Mouse (Mus musculus): ENCODE data around the gene Suclg2. TPM values are rescaled to one million over a fixed set of nuclear protein-coding genes. Genes with fewer than 3 reads are reported as not detected.

The Suclg2 gene
- total RNA-seq (2021), result 10 to 100 TPM; 16.6 to 18.1 TPM
- long read RNA-seq, transcript Suclg2-204 (11 exons, 3,367 nt), result major isoform, 21 of 25 reads
- long read RNA-seq, partial matches to known transcripts, result 1 of 25 reads
- long read RNA-seq, other reads (novel, unspliced or antisense), result 3 of 25 reads

DNA sequence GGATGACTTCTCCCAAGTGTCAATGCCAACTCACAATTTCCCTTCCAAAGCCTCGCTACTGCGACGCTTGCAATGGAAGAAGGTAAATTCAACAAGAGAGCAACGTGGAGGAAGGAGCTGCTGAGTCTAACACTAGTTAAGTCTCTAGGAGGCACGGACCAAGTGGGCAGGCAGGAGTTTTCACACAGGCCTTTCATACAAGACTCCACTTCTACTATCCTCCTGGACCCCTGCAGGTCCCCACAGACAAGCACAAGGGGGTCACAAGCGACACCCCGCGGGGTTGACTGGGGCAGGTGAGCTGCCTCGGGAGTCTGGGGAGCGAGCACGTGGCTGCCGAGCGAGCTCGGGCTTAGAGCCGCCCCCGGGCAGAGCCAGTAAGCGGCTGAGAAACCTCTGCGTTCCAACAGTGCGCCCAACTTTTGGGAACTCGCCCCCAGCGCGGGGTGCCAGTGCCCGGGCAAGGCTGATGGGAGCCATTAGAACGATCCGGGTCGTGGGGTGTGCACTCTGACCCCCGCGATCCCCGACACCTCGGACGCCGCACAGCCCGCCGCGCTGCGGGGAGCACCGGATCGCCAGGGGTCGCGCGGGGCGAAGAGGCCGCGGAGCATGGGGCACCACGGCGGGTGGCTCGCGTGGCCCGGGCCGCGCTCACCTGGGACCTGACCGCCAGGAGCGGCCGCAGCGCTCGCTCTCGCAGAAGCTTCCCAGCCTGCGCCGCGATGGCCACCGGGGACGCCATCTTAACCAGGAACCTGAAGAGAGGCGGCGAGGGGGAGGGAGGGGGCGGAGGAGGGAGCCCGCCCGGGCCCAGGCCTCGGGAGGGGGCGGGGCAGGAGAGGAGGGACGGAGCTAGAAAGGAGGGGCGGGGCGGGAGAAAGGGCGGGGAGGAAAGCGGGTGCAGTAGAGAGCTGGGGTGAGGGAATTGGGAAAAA, at the start of gene Suclg2:
Gene Suclg2, minus strand, starts transcription at position 770 of the 938 bp plus-strand sequence.
- peak; percentile 61 to 73 for DNase-seq (ENCODE audit: low spot score in 2 of 2)

GRCm38 (mm10) chr6:95766566-95766965, 48.0 kb upstream of the Suclg2 start:
- no peak for DNase-seq (ENCODE audit: low spot score in 2 of 2)

- DNase-seq (ENCODE audit: low spot score in 2 of 2), result peak in 1 of 2 experiments; percentile 12
These were observed 41.1 kb upstream of the Suclg2 start for GRCm38 (mm10) chr6:95759558-95760172.

DNA sequence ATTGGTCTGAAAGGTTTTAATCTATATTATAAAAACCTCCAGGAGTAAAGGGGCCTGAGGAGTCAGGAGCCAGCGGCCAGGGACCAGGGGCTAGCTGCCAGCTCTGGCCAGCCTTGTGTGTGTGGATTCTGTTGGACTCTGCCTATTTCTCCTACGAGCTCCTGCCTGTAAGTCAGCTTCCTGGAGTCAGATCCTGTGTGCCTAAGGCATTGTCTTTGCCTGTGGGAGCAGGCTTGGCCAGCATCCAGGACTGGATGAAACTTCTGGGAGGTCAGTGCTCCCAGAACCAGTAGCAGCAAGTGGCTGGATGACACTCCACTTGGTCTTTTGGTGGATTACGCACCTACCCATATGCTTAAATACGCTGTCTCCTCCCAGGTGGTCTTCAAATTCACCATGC, 23.8 kb upstream of the Suclg2 start:
- no peak for DNase-seq (ENCODE audit: low spot score in 2 of 2)

DNA sequence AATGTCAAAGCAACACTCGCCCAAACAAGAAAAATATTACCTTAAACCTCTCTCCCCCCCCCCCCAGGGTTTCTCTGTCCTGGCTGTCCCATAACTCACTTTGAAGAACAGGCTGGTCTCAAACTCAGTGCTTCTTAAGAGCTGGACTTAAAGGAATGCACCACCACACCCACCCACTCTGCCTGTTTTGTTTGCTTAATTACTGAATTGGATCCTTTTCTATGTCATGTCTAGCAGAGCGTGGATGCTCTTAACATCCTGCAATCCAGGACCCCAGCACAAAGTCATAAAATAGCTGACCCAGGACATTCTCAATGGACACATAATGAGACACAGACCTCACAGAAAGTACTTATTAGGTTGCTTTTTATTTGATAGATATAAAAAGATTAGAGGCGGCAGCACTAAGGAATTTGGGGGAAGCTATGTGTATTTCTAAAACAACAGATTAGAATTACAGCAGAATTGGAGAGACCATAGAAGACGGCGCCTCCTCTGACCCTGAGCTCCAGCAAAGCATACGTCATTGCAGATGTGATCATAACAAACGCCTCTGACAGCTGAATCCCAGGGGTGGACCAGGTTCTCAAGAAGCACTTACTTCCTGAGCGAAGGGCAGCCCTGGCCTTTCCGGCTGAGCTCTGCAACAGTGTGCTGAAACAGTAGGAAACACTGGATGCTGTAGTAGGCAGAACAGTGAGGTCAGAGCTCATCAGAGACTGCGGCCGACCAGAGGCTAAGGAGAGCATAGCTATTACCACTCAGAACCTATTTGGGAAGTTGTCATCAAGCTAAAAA, 13.2 kb upstream of the Suclg2 start:
- DNase-seq (ENCODE audit: low spot score in 2 of 2), result no peak

- no peak for DNase-seq (ENCODE audit: low spot score in 2 of 2)
These were observed 10.8 kb upstream of the Suclg2 start for GRCm38 (mm10) chr6:95729399-95729798.

DNA sequence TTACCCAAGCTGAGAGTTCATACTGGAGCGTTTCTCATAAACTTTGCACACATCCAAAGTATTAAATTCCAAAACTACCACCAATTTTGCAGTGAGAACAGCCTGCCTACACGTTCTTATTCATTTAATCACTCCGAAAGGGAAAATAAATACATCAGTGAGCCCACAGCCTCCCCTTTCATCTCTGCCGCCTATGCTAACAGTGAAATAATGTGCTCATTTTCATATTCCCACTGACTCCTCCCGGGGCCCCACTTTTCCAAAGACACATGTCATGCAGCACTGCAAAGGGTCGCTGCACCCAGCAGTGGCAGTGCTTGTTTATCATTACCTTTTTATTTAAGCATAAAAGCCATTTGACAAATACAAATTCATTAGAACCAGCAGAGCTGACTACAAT, 6.7 kb upstream of the Suclg2 start:
- no peak for DNase-seq (ENCODE audit: low spot score in 2 of 2)

DNA sequence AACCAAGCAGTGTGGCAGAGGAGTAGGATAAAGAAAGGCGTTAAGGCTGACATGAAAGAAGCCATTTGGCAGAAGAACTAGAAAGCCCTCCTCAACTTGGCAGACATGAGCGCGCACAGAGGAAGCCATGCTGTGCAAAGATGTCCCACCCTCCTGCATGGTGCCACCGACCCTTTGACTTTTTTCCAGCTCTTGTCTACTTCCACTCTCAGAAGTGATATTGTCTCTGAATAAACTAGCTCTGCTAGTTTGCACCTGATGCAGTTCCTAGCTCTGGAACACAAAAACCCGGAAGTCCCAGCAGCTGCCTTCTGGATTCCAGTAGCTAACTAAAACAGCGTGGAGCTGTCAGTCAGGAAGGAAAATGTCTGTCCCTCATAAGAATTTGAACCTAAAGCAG, 4.8 kb upstream of the Suclg2 start:
- no peak for DNase-seq (ENCODE audit: low spot score in 2 of 2)

- no peak for DNase-seq (ENCODE audit: low spot score in 2 of 2)
These were observed 1.2 kb upstream of the Suclg2 start for GRCm38 (mm10) chr6:95719791-95720190.

- DNase-seq (ENCODE audit: low spot score in 2 of 2), result no peak
These were observed 351 bp upstream of the Suclg2 start for GRCm38 (mm10) chr6:95718969-95719333.

DNA sequence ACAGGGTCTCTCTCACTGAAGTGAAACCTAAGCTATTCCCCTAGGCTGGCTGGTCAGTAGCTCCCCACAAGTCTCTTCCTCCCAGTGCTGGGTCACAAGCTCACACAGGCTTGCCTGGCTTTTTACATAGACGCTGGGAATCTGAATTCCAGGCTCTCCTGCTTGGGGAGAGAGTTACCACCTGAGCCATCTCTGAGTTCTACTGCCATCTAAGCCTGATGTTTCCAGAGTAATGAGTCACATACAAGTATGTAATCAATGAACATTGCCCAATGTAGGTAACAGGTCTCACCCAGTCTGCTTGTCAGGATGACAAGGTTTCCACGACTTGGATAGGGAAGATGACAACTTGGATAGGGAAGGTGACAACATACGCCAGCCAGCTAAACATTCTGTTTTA, 1.5 kb downstream of the Suclg2 start:
- DNase-seq (ENCODE audit: low spot score in 2 of 2), result no peak

DNA sequence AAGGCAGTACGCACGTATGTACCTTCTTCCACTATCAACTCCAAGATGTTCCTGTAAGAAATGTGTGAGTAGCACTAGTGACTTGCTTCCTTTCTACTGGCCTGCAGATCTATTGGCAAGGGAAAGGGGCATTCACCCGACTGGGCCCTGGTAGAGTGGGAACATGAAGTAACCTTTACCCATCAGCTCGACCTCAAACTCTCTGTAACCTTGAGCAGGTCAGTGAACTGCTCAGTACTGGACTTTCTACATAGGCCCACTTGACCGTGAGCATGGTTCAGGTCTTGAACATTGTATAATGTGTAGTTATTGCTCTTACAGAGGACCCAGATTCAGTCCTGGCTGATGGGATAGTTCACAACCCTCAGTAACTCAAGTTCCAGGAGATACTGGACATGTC, 2.1 kb downstream of the Suclg2 start:
- DNase-seq (ENCODE audit: low spot score in 2 of 2), result no peak

- no peak for DNase-seq (ENCODE audit: low spot score in 2 of 2)
These were observed 5.4 kb downstream of the Suclg2 start for GRCm38 (mm10) chr6:95713245-95713644.

DNA sequence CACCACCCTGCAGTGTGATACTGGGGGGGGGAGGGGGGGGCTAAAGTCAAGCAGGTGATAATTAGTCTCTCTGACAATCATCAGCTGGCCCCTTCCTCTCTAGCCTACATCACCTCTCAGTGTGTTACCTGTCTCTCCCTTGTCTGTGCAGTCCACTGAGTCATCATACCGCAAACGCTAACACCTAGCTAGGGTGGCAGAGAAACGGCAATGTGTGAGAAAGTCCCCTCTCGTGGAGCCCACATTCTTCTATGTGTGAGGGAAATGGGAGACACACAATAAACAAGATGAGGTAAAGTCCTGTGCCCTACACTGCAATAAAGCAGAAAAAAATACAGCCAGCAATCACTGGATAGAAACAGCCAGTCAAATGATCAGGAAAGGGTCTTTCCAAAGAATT, 6.5 kb downstream of the Suclg2 start:
- DNase-seq (ENCODE audit: low spot score in 2 of 2), result no peak

GRCm38 (mm10) chr6:95711671-95712070, 6.9 kb downstream of the Suclg2 start:
- DNase-seq (ENCODE audit: low spot score in 2 of 2), result no peak

- no peak for DNase-seq (ENCODE audit: low spot score in 2 of 2)
These were observed 7.7 kb downstream of the Suclg2 start for GRCm38 (mm10) chr6:95710886-95711285.

GRCm38 (mm10) chr6:95709531-95709930, 9.1 kb downstream of the Suclg2 start:
- DNase-seq (ENCODE audit: low spot score in 2 of 2), result no peak

DNA sequence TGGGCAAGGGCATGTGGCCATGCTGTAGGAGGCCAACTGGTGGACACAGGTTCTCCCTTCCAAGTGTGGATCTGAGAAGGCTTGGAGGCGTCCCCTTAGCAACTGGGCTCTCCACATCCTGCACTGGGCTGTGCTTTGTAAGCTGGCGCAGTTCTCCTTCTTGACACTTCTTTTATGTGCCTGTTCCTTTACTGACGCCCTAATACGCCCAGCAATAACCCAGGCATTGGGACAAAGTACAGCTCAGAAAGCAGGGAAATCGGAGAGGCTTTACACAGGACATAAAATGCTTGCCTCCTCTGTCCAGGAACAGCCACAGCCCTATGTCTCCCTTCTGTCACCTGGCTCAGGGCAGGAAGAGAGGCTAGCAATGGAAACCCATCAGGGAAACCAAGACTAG, 9.5 kb downstream of the Suclg2 start:
- no peak for DNase-seq (ENCODE audit: low spot score in 2 of 2)

GRCm38 (mm10) chr6:95704626-95705025, 14.0 kb downstream of the Suclg2 start:
- no peak for DNase-seq (ENCODE audit: low spot score in 2 of 2)

GRCm38 (mm10) chr6:95702200-95702599, 16.4 kb downstream of the Suclg2 start:
- DNase-seq (ENCODE audit: low spot score in 2 of 2), result no peak

DNA sequence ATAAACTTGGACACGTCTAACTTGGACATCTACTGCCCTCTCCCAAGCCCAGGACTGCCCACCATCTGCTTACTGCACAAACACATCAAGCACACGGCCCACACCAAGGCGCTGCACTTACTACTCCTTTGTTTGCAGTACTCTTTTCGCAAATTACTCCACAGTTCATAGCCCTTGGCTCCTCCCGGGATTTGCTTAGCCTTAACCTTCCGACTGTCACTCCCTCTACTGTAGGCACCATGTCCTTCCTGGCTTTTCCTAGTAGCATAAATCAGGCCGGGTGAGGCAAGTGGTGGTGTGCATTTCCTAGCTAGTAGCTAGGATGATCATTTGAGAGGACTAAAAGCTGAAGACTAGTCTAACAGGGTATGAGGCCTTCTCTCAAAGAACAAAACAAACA, 16.8 kb downstream of the Suclg2 start:
- no peak for DNase-seq (ENCODE audit: low spot score in 2 of 2)

All from layer of hippocampus, postnatal 10 days (tissue).